Mouse (Mus musculus) induced T-regulatory cell, adult 2 months (primary cell): ENCODE measurements around the gene Adgrl3.

ENCODE experiments used
- DNase-seq: peaks from one replicate; pipeline ENCODE4 v3.0.0-alpha.2; 2012; ENCODE audit warnings: low read depth

Gene Adgrl3

GRCm38 (mm10) chr5:81019590-81020254, at the start of gene Adgrl3:
TSS of gene Adgrl3 (plus strand) at chr5:81020138.
- DNase-seq, result no peak

GRCm38 (mm10) chr5:81019166-81019565, 772 bp upstream of the Adgrl3 start:
- DNase-seq, result no peak

- no peak for DNase-seq
These were observed 505 bp downstream of the Adgrl3 start for GRCm38 (mm10) chr5:81020281-81021005.

GRCm38 (mm10) chr5:81021006-81021320, 1.0 kb downstream of the Adgrl3 start:
- DNase-seq, result no peak

GRCm38 (mm10) chr5:81021331-81021863, 1.5 kb downstream of the Adgrl3 start:
- DNase-seq, result no peak

GRCm38 (mm10) chr5:81021864-81022305, 1.9 kb downstream of the Adgrl3 start:
- DNase-seq, result no peak

GRCm38 (mm10) chr5:81022306-81023071, 2.6 kb downstream of the Adgrl3 start:
- DNase-seq, result no peak

- no peak for DNase-seq
These were observed 4.2 kb downstream of the Adgrl3 start for GRCm38 (mm10) chr5:81023923-81024715.

GRCm38 (mm10) chr5:81028875-81029274, 8.9 kb downstream of the Adgrl3 start:
- no peak for DNase-seq

- no peak for DNase-seq
These were observed 17.2 kb downstream of the Adgrl3 start for GRCm38 (mm10) chr5:81037091-81037490.

GRCm38 (mm10) chr5:81043875-81044274, 23.9 kb downstream of the Adgrl3 start:
- no peak for DNase-seq

GRCm38 (mm10) chr5:81046128-81046527, 26.2 kb downstream of the Adgrl3 start:
- no peak for DNase-seq

- DNase-seq, result no peak
These were observed 34.7 kb downstream of the Adgrl3 start for GRCm38 (mm10) chr5:81054628-81055027.

- no peak for DNase-seq
These were observed 35.3 kb downstream of the Adgrl3 start for GRCm38 (mm10) chr5:81055253-81055652.

- no peak for DNase-seq
These were observed 38.2 kb downstream of the Adgrl3 start for GRCm38 (mm10) chr5:81058122-81058521.

- no peak for DNase-seq
These were observed 41.0 kb downstream of the Adgrl3 start for GRCm38 (mm10) chr5:81060950-81061349.

- no peak for DNase-seq
These were observed 41.4 kb downstream of the Adgrl3 start for GRCm38 (mm10) chr5:81061386-81061785.

- DNase-seq, result no peak
These were observed 44.1 kb downstream of the Adgrl3 start for GRCm38 (mm10) chr5:81064026-81064425.

GRCm38 (mm10) chr5:81068173-81068572, 48.2 kb downstream of the Adgrl3 start:
- no peak for DNase-seq

GRCm38 (mm10) chr5:81068839-81069238, 48.9 kb downstream of the Adgrl3 start:
- DNase-seq, result no peak

- DNase-seq, result no peak
These were observed 53.0 kb downstream of the Adgrl3 start for GRCm38 (mm10) chr5:81072888-81073287.

GRCm38 (mm10) chr5:81073875-81074274, 53.9 kb downstream of the Adgrl3 start:
- DNase-seq, result no peak
